18 mouse cellular contexts compared by ENCODE assay signal in the genomic region with DNA sequence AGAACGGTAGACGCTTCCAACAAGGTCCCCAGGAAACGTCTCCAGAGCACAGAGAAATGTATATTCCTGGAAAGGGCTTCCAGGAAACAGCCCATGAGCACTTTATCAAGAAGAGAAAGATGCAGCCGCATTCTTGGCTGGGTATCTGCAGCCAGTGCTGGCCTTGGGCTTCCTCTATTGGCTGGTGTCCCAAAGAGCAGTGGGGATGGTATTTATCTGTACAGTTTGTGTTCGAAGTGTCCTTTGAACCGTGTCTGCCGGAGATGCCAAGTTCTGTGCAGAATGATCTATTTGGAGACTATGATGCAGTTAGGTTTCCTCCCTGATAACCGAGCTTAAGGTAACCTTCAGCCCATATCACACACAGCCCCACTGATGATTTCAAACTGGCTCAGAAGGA. TPM values are rescaled to one million over a fixed set of nuclear protein-coding genes. Genes with fewer than 3 reads are reported as not detected.
DNase-seq lines count a peak whose midpoint lies in the region; ATAC-seq and TF ChIP-seq lines count a peak whose summit lies in the region.
"Had no signal": no experiment of that assay in that cellular context is flagged by ENCODE, and none has a peak within 500 bp of the region (broad histone marks: within the 10 kb centered on the region; RNA-seq: fewer than 3 reads in every experiment).

No protein-coding gene starts in this region.

- DNase-seq in heart, postnatal 0 days (ENCODE audit: low spot score), result peak; percentile 30
- DNase-seq in heart, adult 11 months, result no peak
- peak; percentile 30 for DNase-seq in liver, adult 2 months (ENCODE audit: extremely low read depth, low read depth, low spot score)
- peak; percentile 33 for DNase-seq in Muller cell, postnatal 12 days (ENCODE audit: inconsistent ontology term)
- peak; percentile 83 for DNase-seq in adrenal gland, adult 2 months
- no peak for DNase-seq in gastrocnemius, postnatal 10 days
- DNase-seq: cerebellum, adult 2 months; gastrocnemius, postnatal 14 days; kidney, postnatal 4 days; lung, adult 2 months had no signal

- H3K4me1 ChIP-seq in heart, postnatal 0 days (ENCODE audit: control insufficient read depth, insufficient read depth), result peaks cover 5% of the 10 kb centered on the region; the same call in 1 of the 2 replicates
- no peaks in the 10 kb centered on the region for H3K4me1 ChIP-seq in liver, adult 2 months (ENCODE audit: control insufficient read depth, insufficient read depth, low read length)
- no peaks in the 10 kb centered on the region for H3K4me1 ChIP-seq in liver, embryonic 12.5 days
- H3K4me1 ChIP-seq: stomach, embryonic 15.5 days had no signal

- WGBS in heart, postnatal 0 days, result 17% methylated on average over 8 of the region's 8 CpGs
- WGBS in liver, adult 2 months, result 29% methylated on average over 8 of the region's 8 CpGs
- 48% methylated on average over 8 of the region's 8 CpGs for WGBS in liver, embryonic 12.5 days (ENCODE audit: insufficient replicate concordance)

- no peak overlapping the region for H3K4me3 ChIP-seq in heart, postnatal 0 days (ENCODE audit: low read depth, low read length)
- no peak overlapping the region for H3K4me3 ChIP-seq in liver, adult 2 months (ENCODE audit: insufficient read depth, low read depth, low read length)
- no peak overlapping the region for H3K4me3 ChIP-seq in liver, embryonic 12.5 days
- H3K4me3 ChIP-seq: heart, embryonic 13.5 days; hindbrain, embryonic 15.5 days; limb, embryonic 15.5 days; midbrain, embryonic 15.5 days; stomach, embryonic 15.5 days had no signal

- no peak overlapping the region for H3K9ac ChIP-seq in heart, postnatal 0 days (replicated peaks; ENCODE audit: low read depth, low read length)
- no peak overlapping the region for H3K9ac ChIP-seq in liver, adult 2 months (ENCODE audit: low read depth, low read length)
- H3K9ac ChIP-seq in liver, embryonic 12.5 days, result no peak overlapping the region
- H3K9ac ChIP-seq: heart, embryonic 13.5 days; hindbrain, embryonic 15.5 days; limb, embryonic 15.5 days; midbrain, embryonic 15.5 days; stomach, embryonic 15.5 days had no signal

- H3K27ac ChIP-seq in heart, postnatal 0 days (ENCODE audit: low read depth), result no peak overlapping the region
- H3K27ac ChIP-seq in liver, adult 2 months (replicated peaks; ENCODE audit: insufficient read depth, low read depth, low read length), result no peak overlapping the region
- no peak overlapping the region for H3K27ac ChIP-seq in liver, embryonic 12.5 days
- H3K27ac ChIP-seq: heart, embryonic 13.5 days; hindbrain, embryonic 15.5 days; limb, embryonic 15.5 days; midbrain, embryonic 15.5 days; stomach, embryonic 15.5 days had no signal

- H3K27me3 ChIP-seq in heart, postnatal 0 days (ENCODE audit: control insufficient read depth, insufficient read depth, low read length), result no peaks in the 10 kb centered on the region
- H3K27me3 ChIP-seq in liver, adult 2 months (ENCODE audit: control insufficient read depth, insufficient read depth, low read length), result no peaks in the 10 kb centered on the region
- no peaks in the 10 kb centered on the region for H3K27me3 ChIP-seq in liver, embryonic 12.5 days (replicated peaks)
- H3K27me3 ChIP-seq: hindbrain, embryonic 15.5 days; limb, embryonic 15.5 days; midbrain, embryonic 15.5 days; stomach, embryonic 15.5 days had no signal

- H3K36me3 ChIP-seq in heart, postnatal 0 days (replicated peaks; ENCODE audit: control insufficient read depth, insufficient read depth, low read length), result no peaks in the 10 kb centered on the region
- no peaks in the 10 kb centered on the region for H3K36me3 ChIP-seq in liver, adult 2 months (ENCODE audit: control insufficient read depth, insufficient read depth, low read length)
- no peaks in the 10 kb centered on the region for H3K36me3 ChIP-seq in liver, embryonic 12.5 days
- H3K36me3 ChIP-seq: heart, embryonic 13.5 days; hindbrain, embryonic 15.5 days; limb, embryonic 15.5 days; midbrain, embryonic 15.5 days; stomach, embryonic 15.5 days had no signal

- ATAC-seq in heart, postnatal 0 days (ENCODE audit: insufficient read depth, low read depth), result peak; percentile 66
- ATAC-seq in liver, embryonic 12.5 days, result no peak; the same call in 1 of the 2 replicates
- ATAC-seq: intestine, postnatal 0 days; midbrain, embryonic 15.5 days had no signal

- TF ChIP-seq EP300 in heart, postnatal 0 days (IDR thresholded peaks at IDR 0.05; ENCODE audit: low read depth), result no peak

- no peak for TF ChIP-seq CTCF in heart, postnatal 0 days (IDR thresholded peaks at IDR 0.05; ENCODE audit: low read depth)
- no peak for TF ChIP-seq CTCF in liver, adult 2 months (IDR thresholded peaks at IDR 0.05; ENCODE audit: low read depth, low read length)

- H3K79me2 ChIP-seq in liver, adult 2 months (ENCODE audit: control insufficient read depth, insufficient read depth, low read length), result no peaks in the 10 kb centered on the region

- no peak overlapping the region for H3K4me2 ChIP-seq in heart, postnatal 0 days (ENCODE audit: low read depth, low read length)
- no peak overlapping the region for H3K4me2 ChIP-seq in liver, embryonic 12.5 days
- H3K4me2 ChIP-seq: heart, embryonic 13.5 days; hindbrain, embryonic 15.5 days; limb, embryonic 15.5 days; midbrain, embryonic 15.5 days; stomach, embryonic 15.5 days had no signal

- TF ChIP-seq POLR2A in liver, adult 2 months (IDR thresholded peaks at IDR 0.05; ENCODE audit: extremely low read depth, insufficient read depth, low read length), result no peak

- H3K9me3 ChIP-seq in heart, postnatal 0 days (replicated peaks; ENCODE audit: control insufficient read depth, low read length), result no peaks in the 10 kb centered on the region
- no peaks in the 10 kb centered on the region for H3K9me3 ChIP-seq in liver, embryonic 12.5 days (replicated peaks)
- H3K9me3 ChIP-seq: heart, embryonic 13.5 days; hindbrain, embryonic 15.5 days; limb, embryonic 15.5 days; midbrain, embryonic 15.5 days; stomach, embryonic 15.5 days had no signal

RNA-seq across cellular contexts. Expression of a gene that starts 43.0 kb away (rescaled TPM):
- 6.4 TPM in 1 of 2 replicates, not detected in the other for total RNA-seq in heart, postnatal 0 days (2014; rRNA removed; ENCODE audit: low replicate concordance)
- polyA plus RNA-seq in heart, postnatal 0 days (2015; fragmentation: Nextera tagmentation; extraction: Ambion mirVana), result 0.15 and 0.20 TPM in 2 replicates
- 0.07 and 0.28 TPM in 2 replicates for total RNA-seq in liver, adult 2 months (2014; rRNA removed)
- polyA plus RNA-seq in liver, adult 2 months (2012; rRNA removed), result 0.09 and 0.35 TPM in 2 replicates
- polyA plus RNA-seq in liver, embryonic 12.5 days (2016; fragmentation: Nextera tagmentation; extraction: Ambion mirVana), result 1.2 and 1.3 TPM in 2 replicates
- 10 to 100 TPM; 10.6 to 11.4 TPM for total RNA-seq in adrenal gland, adult 2 months (2021)
- 21.3 and 26.9 TPM in 2 replicates for polyA plus RNA-seq in adrenal gland, adult 2 months (2012; rRNA removed)
- under 1 TPM; 0.49 to 0.84 TPM for total RNA-seq in gastrocnemius, postnatal 10 days (2021)
- total RNA-seq: megakaryocyte, adult 5-6 weeks had no signal

Comparison
In these comparisons a context has a peak if more than half of its experiments do, and no peak if none do; other contexts are left out.
1. DNase-seq: peak in heart, postnatal 0 days (single experiment), liver, adult 2 months (single experiment), Muller cell, postnatal 12 days (single experiment) and adrenal gland, adult 2 months (single experiment); none in heart, adult 11 months (single experiment) and gastrocnemius, postnatal 10 days (single experiment).